Mouse (Mus musculus) lung, postnatal 36 days (tissue): Measurements from ENCODE around the gene Ift57.
A peak's percentile ranks its signal among the peaks of the same experiment; 100 is the strongest.

ENCODE experiments used
- DNase-seq: peaks from one replicate; pipeline ENCODE4 v3.0.0; 2022; ENCODE audit warnings: mixed read lengths

Ift57 gene

DNA sequence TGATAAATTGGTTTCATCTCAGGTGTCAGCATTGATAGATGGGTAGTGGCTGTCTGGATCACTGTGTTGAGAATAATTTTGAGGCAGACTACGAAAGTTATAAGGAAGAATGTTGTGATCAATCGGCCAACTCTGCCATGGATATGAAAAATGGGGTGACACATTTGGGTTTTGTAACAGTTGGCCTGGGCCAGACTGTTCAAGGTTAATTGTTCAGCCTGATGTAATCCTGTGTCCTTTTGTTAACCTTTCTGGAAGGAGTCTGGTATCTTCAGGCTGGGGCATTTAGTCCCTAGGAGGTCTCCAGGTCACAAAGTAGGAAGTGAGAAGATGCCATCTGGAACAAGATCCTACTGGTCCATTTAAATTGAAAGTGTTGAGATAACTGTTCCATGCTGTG lies 97.2 kb downstream of the Ift57 start:
- no peak for DNase-seq

GRCm38 (mm10) chr16:49796954-49797353 lies 97.9 kb downstream of the Ift57 start:
- DNase-seq = no peak

GRCm38 (mm10) chr16:49798790-49799189 lies 99.8 kb downstream of the Ift57 start:
- DNase-seq = peak; percentile 60

GRCm38 (mm10) chr16:49799597-49800561 lies 100.8 kb downstream of the Ift57 start, which contains the start of gene Cd47:
Gene Cd47 (plus strand): TSS chr16:49800533.
- peak; percentile 43 for DNase-seq

DNA sequence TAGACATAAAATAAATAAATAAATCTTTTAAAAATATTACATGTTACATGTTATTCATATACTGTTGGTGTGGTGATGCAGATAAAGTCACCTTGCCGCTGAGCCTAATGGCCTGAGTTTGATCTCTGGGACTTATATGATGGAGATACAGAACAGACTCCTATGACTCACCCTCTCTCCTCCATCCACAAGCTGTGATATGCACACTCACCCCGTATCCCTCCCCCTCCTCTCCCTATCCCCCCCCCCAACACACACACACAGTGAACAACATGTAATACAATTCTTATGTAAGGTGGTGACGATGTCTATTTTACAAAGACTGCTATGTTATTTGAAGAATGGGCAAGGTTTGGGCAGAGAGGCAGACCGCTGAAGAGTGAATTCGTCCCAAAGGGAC lies 102.0 kb downstream of the Ift57 start:
- DNase-seq = no peak

GRCm38 (mm10) chr16:49801399-49801798 lies 102.4 kb downstream of the Ift57 start:
- no peak for DNase-seq

- no peak for DNase-seq
Measured at GRCm38 (mm10) chr16:49802993-49803392, 104.0 kb downstream of the Ift57 start.

GRCm38 (mm10) chr16:49803932-49804461 lies 105.0 kb downstream of the Ift57 start:
- DNase-seq = peak; percentile 78

- no peak for DNase-seq
Measured at GRCm38 (mm10) chr16:49806920-49807319, 107.9 kb downstream of the Ift57 start.

GRCm38 (mm10) chr16:49807419-49807841 lies 108.4 kb downstream of the Ift57 start:
- no peak for DNase-seq

DNA sequence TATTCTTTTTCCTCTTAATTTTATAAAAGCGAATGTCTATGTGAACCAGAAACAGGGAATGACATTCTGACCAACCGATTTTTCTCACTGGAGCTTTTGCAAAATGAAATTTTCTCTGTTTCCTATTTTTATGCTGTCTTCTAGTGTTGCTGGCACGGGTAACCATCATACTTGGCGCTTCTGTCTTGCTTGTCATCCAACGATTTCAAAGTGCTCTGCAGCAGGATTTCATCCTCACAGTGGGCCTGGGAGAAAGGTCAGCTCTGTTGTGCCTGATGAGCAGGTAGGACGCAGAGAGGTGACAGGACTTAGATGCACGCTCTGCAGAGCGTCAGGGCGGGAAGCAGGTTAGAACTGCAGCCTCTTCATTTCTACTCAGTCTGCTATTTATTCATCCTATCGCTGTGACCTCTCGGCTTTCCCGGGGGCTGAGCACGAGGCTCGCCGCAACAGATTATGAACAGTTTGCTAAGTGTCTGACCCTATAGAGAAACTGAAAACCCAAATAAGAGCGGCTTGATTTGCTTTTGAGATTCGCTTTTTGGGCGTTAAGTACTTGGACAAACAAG lies 108.9 kb downstream of the Ift57 start:
- no peak for DNase-seq

DNA sequence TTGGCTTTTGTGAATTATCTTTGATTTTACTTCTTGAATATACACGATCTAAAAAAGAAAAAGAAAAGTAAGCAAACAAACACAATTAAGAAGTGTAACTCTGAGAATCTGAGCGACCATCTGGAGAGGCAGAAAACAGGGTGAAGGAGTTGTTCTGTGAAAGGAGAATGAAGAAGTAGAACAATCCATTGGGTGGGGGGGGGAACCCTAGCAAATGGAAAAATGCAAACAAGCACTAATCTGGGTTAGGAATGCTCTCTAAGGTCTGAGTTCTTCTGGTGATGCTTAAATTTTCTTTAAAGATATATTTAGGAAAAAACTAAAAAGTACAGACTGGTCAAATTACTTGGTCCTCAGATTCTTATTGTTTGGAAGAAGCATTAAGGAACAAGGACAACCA lies 112.9 kb downstream of the Ift57 start:
- DNase-seq = no peak

- DNase-seq = no peak
Measured at GRCm38 (mm10) chr16:49812821-49813616, 114.0 kb downstream of the Ift57 start.

DNA sequence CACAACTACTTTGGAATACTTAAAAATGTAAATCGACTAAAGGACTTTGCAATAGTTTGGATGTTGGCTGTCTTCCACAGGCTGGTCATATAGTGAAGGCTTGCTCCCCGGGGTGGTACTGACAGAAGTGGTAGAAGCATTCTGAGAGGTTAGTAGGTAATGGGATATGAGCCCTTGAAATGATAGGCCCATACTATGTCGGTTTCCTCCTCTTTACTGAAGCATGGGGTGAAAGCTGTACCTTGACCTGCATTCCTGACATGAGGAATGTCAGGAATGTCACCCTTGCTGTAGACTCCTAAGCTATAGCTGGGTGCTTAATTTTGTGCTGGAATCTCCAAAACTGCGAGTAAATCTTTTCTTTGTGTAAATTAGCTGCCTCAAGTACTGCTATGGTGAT lies 115.4 kb downstream of the Ift57 start:
- DNase-seq = no peak
